Mouse (Mus musculus): ENCODE measurements at regions not wholly inside any gene's neighbourhood (a gene's known extent, or its start where the extent isn't known, plus 50 kb on each side); places are given as distances from the start of the nearest gene placed in this dataset.

DNA sequence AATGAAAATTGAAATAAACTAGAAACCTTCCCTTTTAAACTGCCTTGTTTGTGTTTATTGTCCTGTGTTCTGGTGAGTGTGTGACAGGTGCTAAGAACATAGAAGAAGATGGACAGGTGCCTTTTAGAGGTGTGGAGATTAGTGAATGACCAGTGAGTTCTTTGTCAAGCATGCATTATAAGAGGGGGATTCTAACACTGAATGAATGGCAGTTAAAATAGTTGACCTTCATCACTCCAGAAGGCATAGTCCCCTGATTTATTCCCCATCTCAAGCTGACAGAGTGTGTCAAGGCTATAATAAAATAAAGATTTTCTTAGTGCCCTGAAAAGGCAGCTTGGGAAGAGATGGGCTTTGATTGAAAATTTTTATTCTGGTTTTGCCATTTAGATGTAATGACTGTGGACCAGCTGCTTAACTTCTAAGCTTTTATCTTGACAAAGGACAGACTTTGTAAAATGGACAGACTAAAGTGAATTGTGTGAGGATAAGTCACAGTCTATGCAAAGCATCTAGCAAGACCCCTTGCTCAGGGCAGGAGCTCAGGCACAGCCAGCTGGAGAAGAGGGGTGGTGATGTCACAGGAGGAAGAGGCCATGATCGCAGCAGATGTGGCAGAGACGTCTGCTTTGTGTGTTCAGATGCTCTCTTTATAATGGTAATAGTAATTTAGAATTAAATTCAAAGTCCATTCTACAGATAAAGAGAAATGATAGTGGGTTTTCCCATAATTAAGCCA, 1195.8 kb upstream of the Tenm4 start:
- no peak overlapping the region for H3K4me3 ChIP-seq (ENCODE audit: low read depth, low read length)
- H3K36me3 ChIP-seq (ENCODE audit: control insufficient read depth, insufficient read depth, low read length): no peaks in the 10 kb centered on the region
- no peaks in the 10 kb centered on the region for H3K9me3 ChIP-seq (ENCODE audit: control insufficient read depth, low read length)
- H3K4me2 ChIP-seq (ENCODE audit: low read depth, low read length, severe bottlenecking): no peak overlapping the region
- no peak overlapping the region for H3K27ac ChIP-seq (ENCODE audit: low read depth, low read length)
- no peaks in the 10 kb centered on the region for H3K4me1 ChIP-seq (replicated peaks; ENCODE audit: control insufficient read depth, insufficient read depth, low read length)
- ATAC-seq (replicated peaks; ENCODE audit: low FRiP score) (peak; percentile 79; the same call in 1 of the 2 replicates), DNase-seq (ENCODE audit: low spot score) (no peak)
- no peak overlapping the region for H3K9ac ChIP-seq (ENCODE audit: low read length)
- no peaks in the 10 kb centered on the region for H3K27me3 ChIP-seq (ENCODE audit: control insufficient read depth, insufficient read depth, low read length)
- 84% methylated on average over 2 of the region's 2 CpGs for WGBS

DNA sequence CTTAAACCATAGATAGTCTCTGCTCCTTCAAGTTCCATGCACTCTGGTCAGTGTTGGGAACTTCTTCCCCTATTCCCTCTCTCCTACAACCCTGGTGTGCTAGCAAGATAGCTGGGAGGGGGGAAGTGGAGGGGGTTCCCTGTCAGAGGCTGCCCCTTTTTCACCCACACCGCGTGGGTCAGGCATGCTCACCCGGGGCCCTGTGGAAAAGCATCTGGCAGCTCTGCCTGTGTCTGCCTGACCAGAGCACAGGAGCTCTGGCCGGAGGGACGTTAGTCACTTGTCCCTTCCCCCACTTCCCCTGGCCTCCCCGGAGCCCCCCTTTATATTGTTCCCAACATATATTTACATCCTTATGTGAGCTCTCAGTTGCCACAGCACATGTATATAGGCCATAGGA, 1174.8 kb upstream of the Tenm4 start:
- WGBS: 84% methylated on average over 6 of the region's 6 CpGs
- no peak for ATAC-seq (replicated peaks; ENCODE audit: low FRiP score)

DNA sequence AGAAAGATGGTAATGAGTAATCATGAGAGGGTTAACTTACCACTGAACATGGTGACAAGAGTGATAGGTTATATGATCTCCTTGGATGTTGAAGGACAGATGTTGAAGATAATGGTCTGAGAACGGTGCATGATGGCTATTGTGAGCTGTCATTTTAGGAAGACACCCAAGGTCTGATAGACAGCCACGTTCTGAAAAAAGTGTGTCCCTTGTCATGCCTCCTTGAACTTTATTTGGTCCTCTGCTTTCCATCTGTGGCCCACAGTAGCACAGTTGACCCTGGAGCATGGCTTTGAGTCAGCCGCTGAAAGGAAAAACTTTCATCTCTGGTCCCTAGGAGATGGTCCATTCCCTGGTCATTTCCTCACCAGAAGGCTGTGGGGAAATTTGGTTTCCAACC, 1166.9 kb upstream of the Tenm4 start:
- DNase-seq (ENCODE audit: low spot score) (no peak), ATAC-seq (replicated peaks; ENCODE audit: low FRiP score) (no peak)
- Histone ChIP-seq H3K27ac (ENCODE audit: low read depth, low read length) (no peak overlapping the region), H3K9me3 (ENCODE audit: control insufficient read depth, low read length) (no peaks in the 10 kb centered on the region), H3K4me1 (replicated peaks; ENCODE audit: control insufficient read depth, insufficient read depth, low read length) (no peaks in the 10 kb centered on the region), H3K4me3 (ENCODE audit: low read depth, low read length) (no peak overlapping the region), H3K27me3 (ENCODE audit: control insufficient read depth, insufficient read depth, low read length) (no peaks in the 10 kb centered on the region), H3K36me3 (ENCODE audit: control insufficient read depth, insufficient read depth, low read length) (no peaks in the 10 kb centered on the region), H3K9ac (ENCODE audit: low read length) (no peak overlapping the region), H3K4me2 (ENCODE audit: low read depth, low read length, severe bottlenecking) (no peak overlapping the region)
- 94% methylated on average over 3 of the region's 3 CpGs for WGBS

More for the DNA sequence above, 1174.8 kb upstream of the Tenm4 start:
- H3K36me3 ChIP-seq (ENCODE audit: control insufficient read depth, insufficient read depth, low read length): no peaks in the 10 kb centered on the region
- no peak for DNase-seq (ENCODE audit: low spot score)
- H3K4me1 ChIP-seq (replicated peaks; ENCODE audit: control insufficient read depth, insufficient read depth, low read length): no peaks in the 10 kb centered on the region
- H3K4me3 ChIP-seq (ENCODE audit: low read depth, low read length): no peak overlapping the region
- H3K27me3 ChIP-seq (ENCODE audit: control insufficient read depth, insufficient read depth, low read length): no peaks in the 10 kb centered on the region
- no peak overlapping the region for H3K27ac ChIP-seq (ENCODE audit: low read depth, low read length)
- H3K4me2 ChIP-seq (ENCODE audit: low read depth, low read length, severe bottlenecking): no peak overlapping the region
- no peaks in the 10 kb centered on the region for H3K9me3 ChIP-seq (ENCODE audit: control insufficient read depth, low read length)
- no peak overlapping the region for H3K9ac ChIP-seq (ENCODE audit: low read length)

DNA sequence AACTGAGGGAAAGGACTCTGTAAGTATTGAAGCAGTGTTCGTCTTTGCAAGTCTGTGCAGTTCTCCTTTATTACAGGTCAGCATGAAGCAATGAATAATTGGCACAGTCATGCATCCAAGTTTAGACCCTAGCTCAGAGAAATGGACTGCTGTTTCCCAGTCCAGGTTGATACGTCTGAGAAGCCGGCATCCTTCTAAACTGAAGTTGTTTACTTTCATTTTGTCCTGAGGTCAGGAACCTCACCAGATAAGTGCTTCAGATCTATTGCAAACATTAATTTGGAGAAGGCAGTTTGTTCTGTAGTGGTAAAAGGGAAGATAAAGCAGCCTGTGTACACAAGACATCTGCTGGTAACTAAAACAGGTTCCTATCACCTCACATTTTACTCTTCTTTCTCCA, 1165.6 kb upstream of the Tenm4 start:
- Histone ChIP-seq H3K4me2 (ENCODE audit: low read depth, low read length, severe bottlenecking) (no peak overlapping the region), H3K27me3 (ENCODE audit: control insufficient read depth, insufficient read depth, low read length) (no peaks in the 10 kb centered on the region), H3K9me3 (ENCODE audit: control insufficient read depth, low read length) (no peaks in the 10 kb centered on the region), H3K4me1 (replicated peaks; ENCODE audit: control insufficient read depth, insufficient read depth, low read length) (no peaks in the 10 kb centered on the region), H3K36me3 (ENCODE audit: control insufficient read depth, insufficient read depth, low read length) (no peaks in the 10 kb centered on the region), H3K4me3 (ENCODE audit: low read depth, low read length) (no peak overlapping the region), H3K9ac (ENCODE audit: low read length) (no peak overlapping the region), H3K27ac (ENCODE audit: low read depth, low read length) (no peak overlapping the region)
- ATAC-seq (replicated peaks; ENCODE audit: low FRiP score) (no peak), DNase-seq (ENCODE audit: low spot score) (no peak)
- WGBS: 75% methylated on average over 3 of the region's 3 CpGs

DNA sequence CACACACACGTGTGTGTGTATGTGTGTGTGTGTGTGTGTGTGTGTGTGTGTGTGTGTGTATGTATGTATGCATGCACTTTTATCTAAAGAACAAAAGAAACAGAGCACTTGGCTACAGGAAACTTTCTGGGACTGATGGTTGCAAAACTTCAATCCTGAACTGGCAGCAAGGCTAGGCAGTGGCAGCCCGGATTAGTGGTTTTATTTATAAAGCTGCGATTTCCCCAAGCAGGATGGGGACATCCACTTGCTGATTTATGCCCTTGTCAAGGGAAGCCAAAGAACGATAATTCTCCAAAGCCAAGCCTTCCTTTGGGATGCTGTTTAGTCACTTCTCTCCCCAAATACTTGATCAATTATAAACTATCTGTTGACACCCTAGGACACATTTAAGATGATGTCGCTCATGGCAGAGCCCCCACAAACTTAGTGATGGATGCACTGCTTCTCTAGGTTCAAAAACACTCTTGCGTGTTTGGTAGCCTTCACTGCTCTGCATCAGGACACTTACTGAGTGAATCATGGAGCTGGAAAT, 1162.1 kb upstream of the Tenm4 start:
- no peak for ATAC-seq (replicated peaks; ENCODE audit: low FRiP score)
- Histone ChIP-seq H3K27me3 (ENCODE audit: control insufficient read depth, insufficient read depth, low read length) (no peaks in the 10 kb centered on the region), H3K4me2 (ENCODE audit: low read depth, low read length, severe bottlenecking) (no peak overlapping the region), H3K27ac (ENCODE audit: low read depth, low read length) (no peak overlapping the region), H3K36me3 (ENCODE audit: control insufficient read depth, insufficient read depth, low read length) (no peaks in the 10 kb centered on the region), H3K4me3 (ENCODE audit: low read depth, low read length) (no peak overlapping the region), H3K9me3 (ENCODE audit: control insufficient read depth, low read length) (no peaks in the 10 kb centered on the region), H3K9ac (ENCODE audit: low read length) (no peak overlapping the region), H3K4me1 (replicated peaks; ENCODE audit: control insufficient read depth, insufficient read depth, low read length) (no peaks in the 10 kb centered on the region)
- no peak for DNase-seq (ENCODE audit: low spot score)
- WGBS: 84% methylated on average over 6 of the region's 6 CpGs

DNA sequence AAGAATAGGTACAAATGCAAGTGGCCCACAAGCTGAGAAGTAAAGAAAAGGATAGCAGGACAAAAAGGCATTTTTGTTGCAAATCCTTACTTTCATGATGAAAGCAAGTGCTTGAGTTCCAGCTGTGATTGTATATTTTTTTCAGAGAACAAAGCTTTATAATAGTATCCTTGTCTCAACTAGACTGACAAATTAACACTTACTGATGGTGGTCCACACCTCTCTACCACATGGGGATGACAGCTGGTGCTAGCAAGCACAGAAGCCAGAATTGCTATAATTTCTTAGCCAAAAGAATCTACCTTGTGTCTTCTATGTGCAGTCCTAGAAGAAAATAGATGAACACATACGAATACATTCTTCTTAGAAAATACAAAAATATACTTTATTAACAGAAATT, 1150.8 kb upstream of the Tenm4 start:
- Histone ChIP-seq H3K36me3 (ENCODE audit: control insufficient read depth, insufficient read depth, low read length) (no peaks in the 10 kb centered on the region), H3K27ac (ENCODE audit: low read depth, low read length) (no peak overlapping the region), H3K9me3 (ENCODE audit: control insufficient read depth, low read length) (no peaks in the 10 kb centered on the region), H3K4me3 (ENCODE audit: low read depth, low read length) (no peak overlapping the region), H3K4me1 (replicated peaks; ENCODE audit: control insufficient read depth, insufficient read depth, low read length) (no peaks in the 10 kb centered on the region), H3K9ac (ENCODE audit: low read length) (no peak overlapping the region), H3K4me2 (ENCODE audit: low read depth, low read length, severe bottlenecking) (no peak overlapping the region), H3K27me3 (ENCODE audit: control insufficient read depth, insufficient read depth, low read length) (no peaks in the 10 kb centered on the region)
- 72% methylated on average over 1 of the region's 1 CpGs for WGBS
- no peak for DNase-seq (ENCODE audit: low spot score)
- peak; percentile 66 for ATAC-seq (replicated peaks; ENCODE audit: low FRiP score)

DNA sequence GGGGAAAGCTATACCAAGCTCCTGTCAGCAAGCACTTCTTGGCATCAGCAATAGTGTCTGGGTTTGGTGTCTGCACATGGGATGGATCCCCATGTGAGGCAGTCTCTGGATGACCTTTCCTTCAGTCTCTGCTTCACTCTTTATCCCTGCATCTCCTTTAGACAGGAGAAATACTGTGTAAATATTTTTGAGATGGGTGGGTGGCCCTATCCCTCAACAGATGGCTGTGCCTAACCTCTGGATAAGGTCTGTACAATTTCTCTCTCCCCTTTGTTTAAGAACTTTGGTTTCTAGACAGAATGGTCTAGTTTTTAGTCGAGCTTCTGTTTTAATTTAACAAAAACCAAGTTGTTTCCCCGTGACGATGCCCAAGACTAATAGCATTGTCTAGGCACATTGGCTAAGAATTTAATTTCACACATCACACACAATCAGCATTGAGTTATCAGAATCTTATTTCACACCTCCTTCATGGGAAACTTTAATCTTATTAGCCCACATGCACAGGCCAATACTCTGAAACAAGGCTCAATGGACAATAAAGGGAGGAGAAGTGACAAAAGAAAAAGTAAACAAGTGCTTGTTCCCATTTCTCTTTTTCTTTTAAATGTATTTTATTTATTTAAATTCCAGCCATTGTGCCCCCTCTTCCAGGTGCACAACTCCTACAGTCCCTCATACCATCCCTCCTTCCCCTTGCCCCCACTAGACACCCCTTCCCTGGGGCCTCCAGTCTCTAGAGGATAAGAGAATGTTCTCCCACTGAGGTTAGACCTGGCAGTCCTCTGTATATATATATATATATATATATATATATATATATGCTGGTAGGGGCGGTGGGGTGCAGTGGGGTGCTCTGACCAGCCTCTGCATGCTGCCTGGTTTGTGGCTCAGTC, 1142.9 kb upstream of the Tenm4 start:
- no peak overlapping the region for H3K9ac ChIP-seq (ENCODE audit: low read length)
- no peaks in the 10 kb centered on the region for H3K4me1 ChIP-seq (replicated peaks; ENCODE audit: control insufficient read depth, insufficient read depth, low read length)
- H3K27ac ChIP-seq (ENCODE audit: low read depth, low read length): no peak overlapping the region
- no peak for ATAC-seq (replicated peaks; ENCODE audit: low FRiP score)
- H3K9me3 ChIP-seq (ENCODE audit: control insufficient read depth, low read length): no peaks in the 10 kb centered on the region
- H3K27me3 ChIP-seq (ENCODE audit: control insufficient read depth, insufficient read depth, low read length): no peaks in the 10 kb centered on the region
- 74% methylated on average over 4 of the region's 4 CpGs for WGBS
- H3K36me3 ChIP-seq (ENCODE audit: control insufficient read depth, insufficient read depth, low read length): no peaks in the 10 kb centered on the region
- H3K4me3 ChIP-seq (ENCODE audit: low read depth, low read length): no peak overlapping the region
- H3K4me2 ChIP-seq (ENCODE audit: low read depth, low read length, severe bottlenecking): no peak overlapping the region
- DNase-seq (ENCODE audit: low spot score): no peak
